Mouse (Mus musculus) frontal cortex, postnatal 25 days (tissue): ENCODE data around the gene Tpm3-rs7.
"Not testable (repeated sequence)": the region's sequence is repeated elsewhere in the genome, so short reads cannot be mapped to it uniquely, and the experiment has no call there.

Experiments used
- DNase-seq, 2 experiments: peaks; one replicate each; pipeline ENCODE4 v3.0.0; 2022; ENCODE audit warnings: low spot score in 2 of 2

The Tpm3-rs7 gene

DNA sequence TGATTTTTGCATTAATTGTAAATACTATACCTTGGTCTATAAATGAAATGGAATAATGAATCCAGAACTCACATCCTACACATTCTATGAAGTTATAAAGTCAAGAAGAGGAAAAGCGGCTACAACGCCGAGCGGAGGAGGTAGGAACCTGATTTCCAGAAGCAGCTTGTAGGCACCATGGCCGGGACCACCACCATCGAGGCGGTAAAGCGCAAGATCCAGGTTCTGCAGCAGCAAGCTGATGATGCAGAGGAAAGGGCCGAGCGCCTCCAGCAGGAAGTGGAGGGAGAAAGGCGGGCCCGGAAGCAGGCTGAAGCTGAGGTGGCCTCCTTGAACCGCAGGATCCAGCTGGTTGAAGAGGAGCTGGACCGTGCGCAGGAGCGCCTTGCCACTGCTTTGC lies at the start of gene Tpm3-rs7:
Gene Tpm3-rs7 (plus strand): TSS at position 110 of the 400 bp plus-strand sequence.
- DNase-seq, result not testable (repeated sequence)

DNA sequence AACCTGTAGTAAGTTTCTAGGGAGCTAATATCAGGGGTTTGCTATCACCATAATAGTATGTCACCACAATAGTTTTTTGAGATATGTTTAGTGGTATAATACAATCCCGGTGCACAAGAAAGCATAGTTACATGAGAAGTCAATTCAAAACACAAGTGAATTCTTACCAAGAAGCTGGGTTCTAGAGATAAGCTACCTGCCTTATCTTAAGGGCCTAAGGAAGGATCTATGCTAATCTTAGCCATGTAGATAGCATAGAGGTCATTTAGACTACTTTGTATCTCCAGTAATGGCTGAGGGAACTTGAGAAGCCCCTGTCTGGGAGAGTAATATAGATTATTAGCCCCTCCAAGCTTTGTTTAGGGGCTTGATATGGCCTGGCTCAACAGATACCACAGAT lies 2.6 kb downstream of the Tpm3-rs7 start:
- no peak for DNase-seq

DNA sequence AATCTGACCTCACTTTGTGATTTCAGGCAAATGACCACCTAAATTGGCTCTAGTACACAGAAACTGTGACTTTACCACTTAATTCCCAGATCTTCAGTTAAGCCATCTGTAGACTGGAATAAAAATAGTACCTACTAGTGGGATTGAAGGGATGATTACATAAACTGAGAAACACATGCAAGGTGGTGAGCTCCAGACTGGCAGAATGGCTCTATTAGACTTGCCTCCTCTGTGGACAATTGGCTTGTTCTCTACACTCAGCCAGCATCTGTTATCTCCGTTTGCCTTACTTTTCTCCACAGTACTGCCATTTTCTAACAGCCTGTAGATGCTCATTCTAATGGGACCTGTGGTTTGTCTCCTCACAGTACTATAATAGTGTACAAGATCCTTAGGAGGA lies 49.0 kb downstream of the Tpm3-rs7 start:
- DNase-seq, result no peak
